Mouse (Mus musculus) erythroblast, embryonic 14.5 days (primary cell): ENCODE measurements around the gene Htr2c.

Experiments used
- GATA1 ChIP-seq: IDR thresholded peaks from 2 replicates; pipeline ENCODE4 v1.6.1; 2012; ENCODE audit warnings: low read length, inconsistent platforms, mixed read lengths
- TAL1 ChIP-seq: IDR thresholded peaks from 3 replicates; pipeline ENCODE4 v1.6.1; 2012; ENCODE audit warnings: low read length, inconsistent platforms, mixed read lengths

DNA sequence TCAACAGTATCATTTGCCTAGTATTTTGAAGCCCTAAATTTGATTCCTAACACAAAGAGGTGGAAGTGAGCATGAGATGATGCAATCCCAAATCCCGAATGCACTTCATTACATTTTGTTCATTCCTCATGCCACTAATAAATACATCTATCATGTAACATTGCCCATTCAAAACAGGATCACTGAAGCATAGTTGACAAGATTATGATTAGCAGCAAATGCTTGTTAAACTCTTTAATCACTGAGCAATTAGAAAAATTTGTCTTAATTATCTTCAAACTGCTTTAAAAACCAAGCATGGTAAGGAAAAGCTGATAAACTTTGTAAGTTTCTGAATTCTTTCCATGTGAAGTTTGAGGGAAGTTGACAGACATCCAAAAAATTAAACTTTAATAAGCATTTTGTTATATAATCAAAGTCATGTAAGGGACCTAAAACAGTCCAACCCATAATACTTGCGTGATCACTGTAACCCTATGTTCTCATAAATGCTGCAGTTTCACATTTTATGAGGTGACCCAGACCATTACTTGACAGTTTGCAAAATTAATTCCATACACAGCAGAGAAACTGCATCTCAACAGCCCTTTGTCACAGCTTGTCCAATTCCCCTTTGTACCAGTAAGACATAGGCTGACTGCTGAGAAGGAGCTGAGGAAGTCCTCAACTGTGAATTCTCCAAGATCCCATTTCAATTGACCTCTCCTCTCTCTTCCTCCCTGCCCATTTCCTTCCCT, 276.7 kb downstream of the Htr2c start:
- TF ChIP-seq TAL1 = no peak
- TF ChIP-seq GATA1 = no peak
